Mouse (Mus musculus): Measurements from ENCODE around the gene Gm7903. TPM values are rescaled to one million over a fixed set of nuclear protein-coding genes. Genes with fewer than 3 reads are reported as not detected.

The Gm7903 gene
- polyA plus RNA-seq, 1 experiment from 2014 or later, result not detected

Other genes with a start within 250 kb of the Gm7903 start
- 0.95 and 1.9 TPM in 2 replicates for gene Tceal6, start 223.1 kb upstream of the Gm7903 start, polyA plus RNA-seq (2015; fragmentation: Nextera tagmentation; extraction: Ambion mirVana)
- 0.07 TPM in 1 of 2 replicates, not detected in the other for gene Pramel3, start 131.5 kb upstream of the Gm7903 start, polyA plus RNA-seq (2015; fragmentation: Nextera tagmentation; extraction: Ambion mirVana)
- not detected in 2 replicates for gene Gm5128, start 60.6 kb upstream of the Gm7903 start, polyA plus RNA-seq (2015; fragmentation: Nextera tagmentation; extraction: Ambion mirVana)
- gene AV320801, start 60.8 kb downstream of the Gm7903 start, polyA plus RNA-seq (2015; fragmentation: Nextera tagmentation; extraction: Ambion mirVana), result not detected in 2 replicates
- gene Nxf7, start 164.9 kb downstream of the Gm7903 start, polyA plus RNA-seq (2015; fragmentation: Nextera tagmentation; extraction: Ambion mirVana), result 0.11 TPM in 2 replicates
- not detected in 2 replicates for gene Prame, start 193.9 kb downstream of the Gm7903 start, polyA plus RNA-seq (2015; fragmentation: Nextera tagmentation; extraction: Ambion mirVana)